Mouse (Mus musculus) heart, adult 9 months (tissue): ENCODE results near the gene Col4a1.

Experiments
- DNase-seq, 2 experiments: peaks; one replicate each; pipeline ENCODE4 v3.0.0; 2022; ENCODE audit warnings: low spot score in 2 of 2

Gene Col4a1

DNA sequence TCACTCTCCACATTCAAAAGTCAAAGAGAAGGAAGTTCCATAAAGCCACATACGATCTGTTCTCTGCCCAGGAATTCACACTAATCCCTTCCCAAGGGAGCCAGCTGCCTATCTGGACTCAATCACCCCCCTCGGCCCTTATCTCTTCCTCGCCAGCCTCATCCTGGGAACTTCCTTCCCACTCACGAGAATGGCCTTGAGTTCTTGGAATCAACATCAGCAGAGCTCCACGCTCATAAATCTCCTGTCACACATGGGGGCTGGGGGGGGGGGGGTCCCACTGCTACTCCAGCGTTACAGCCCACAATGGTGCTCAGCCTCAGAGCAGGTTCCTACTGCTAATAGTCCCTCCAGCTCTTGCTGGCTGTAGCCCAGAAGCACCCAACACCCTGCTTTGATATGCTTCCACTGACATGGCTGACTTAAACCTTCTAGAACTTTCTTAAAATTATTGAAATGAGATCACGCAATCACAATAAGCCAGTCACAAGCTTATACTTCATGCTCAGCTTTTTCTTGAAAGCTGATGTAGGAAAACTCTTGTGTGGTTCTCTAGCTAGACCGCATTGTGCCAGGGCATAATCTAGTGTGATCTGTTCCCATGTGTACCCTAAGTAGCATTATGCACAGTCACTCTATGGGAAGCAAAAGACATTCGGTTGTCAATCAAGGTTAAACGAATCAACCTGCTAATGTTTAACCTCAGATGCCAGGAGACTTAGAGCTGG is 78.3 kb downstream of the Col4a1 start:
- DNase-seq = no peak

DNA sequence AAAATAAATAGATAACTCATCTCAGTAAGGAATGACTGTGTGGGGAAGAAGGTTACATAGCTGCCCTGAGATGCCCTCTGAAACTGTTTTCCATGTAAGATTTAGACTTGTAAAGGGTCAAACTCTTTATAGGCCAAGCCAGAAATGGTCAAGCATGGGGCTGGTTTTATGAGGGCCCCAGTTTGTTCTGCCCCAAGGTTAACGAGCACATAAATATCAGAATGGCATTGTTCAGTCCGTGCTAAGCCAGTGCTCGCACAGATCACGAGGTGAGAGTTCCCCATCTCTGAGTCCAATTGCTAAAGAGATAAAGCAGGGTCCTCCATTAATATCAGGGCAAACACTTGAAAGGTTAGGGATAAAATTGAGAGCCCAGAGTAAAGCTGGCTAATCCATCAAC is 79.6 kb downstream of the Col4a1 start:
- no peak for DNase-seq

DNA sequence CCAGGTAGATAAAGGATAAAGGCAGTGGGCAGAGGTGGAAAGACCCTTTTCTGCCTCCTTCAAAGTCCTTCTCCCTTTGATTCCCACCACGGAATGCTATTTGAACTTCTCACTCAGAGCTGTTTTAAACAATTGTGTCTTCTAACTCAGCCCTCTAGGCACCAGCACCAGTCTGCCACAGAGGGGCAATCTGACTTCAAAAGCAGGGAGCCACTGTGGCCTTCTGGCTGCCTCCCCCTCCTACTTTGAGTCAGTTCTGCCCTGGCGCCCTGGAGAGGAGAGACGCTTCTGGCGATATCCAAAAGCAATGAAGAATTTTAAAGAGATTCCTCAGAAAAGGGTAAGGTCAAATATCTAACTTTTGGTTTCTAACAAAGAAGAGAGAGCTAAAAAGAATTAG is 82.3 kb downstream of the Col4a1 start:
- DNase-seq = no peak

DNA sequence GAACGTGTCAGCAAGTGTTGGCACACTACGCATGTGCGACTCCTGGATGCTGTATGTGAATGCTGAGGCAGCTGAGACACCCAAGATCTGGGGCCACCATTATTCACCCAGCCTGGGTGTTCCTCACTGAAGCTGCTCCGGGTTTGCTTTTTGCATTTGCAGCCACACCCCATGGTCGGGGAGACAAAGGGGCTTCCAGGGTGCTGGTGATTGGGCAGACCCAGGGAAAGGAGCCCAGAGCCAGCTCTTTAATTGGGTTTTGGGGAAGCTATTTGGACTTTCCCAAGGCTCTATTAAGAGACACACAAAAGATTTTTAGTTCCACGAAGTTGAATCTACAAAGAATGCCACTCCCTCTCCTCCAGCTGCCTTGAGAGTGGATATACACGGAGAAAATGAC is 85.2 kb downstream of the Col4a1 start:
- DNase-seq = no peak

DNA sequence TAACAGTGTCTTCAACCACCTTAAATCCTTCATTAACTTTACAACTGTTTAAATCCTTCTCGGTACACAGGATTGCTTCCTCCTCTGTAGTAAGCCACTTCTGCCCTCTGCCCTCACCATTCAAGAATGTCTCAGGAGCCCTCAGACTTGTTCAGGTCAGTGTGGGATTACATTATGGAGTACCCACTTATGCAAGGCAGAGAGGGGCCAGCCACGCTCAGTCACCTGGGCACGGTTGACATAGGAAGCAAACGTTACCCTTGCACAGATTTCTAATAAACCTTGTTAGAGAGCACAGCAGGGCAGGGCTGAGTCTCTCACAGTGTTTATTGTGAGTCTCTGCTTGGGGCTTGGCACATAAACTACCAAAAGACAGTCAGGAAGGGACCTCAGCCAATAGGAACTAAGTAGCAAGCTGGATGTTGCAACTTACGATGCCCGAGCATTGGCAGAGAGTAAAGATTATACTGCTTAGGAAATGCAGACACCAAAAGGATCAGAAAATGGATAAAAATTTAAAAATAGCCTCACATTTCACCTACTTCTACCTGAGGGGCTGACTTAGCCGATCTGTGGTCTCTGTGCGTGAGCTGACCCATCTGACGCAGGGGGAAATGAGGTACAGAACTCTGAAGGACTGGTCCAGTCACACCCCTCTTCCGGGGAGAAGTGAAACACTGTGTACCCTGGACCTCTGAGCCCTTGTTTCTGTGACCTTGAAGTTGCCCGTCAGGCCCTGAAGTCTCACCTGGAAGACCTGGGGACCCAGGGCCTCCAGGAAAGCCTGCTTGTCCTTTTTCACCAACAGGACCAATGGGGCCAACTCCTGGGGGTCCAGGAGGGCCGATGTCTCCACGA is 86.8 kb downstream of the Col4a1 start:
- DNase-seq = no peak

DNA sequence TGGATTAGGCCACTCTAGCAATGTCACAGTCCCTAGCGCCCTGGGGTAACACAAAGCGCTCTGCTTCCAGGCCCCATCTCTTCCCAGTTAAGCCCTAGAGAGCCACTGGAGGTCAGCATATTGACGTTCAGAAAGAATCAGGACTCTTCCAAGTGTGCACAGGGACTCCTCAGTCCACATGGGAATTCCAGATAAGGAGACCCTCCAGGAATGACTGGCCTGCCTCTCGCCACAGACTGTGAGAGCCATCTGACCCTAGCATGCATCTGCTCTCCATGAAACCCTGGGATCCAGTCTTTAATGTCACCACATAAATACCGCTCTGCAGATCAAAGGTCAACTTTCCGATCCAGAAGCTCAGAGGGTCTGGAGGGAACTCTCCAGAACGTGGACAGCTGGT is 88.4 kb downstream of the Col4a1 start:
- DNase-seq = no peak

DNA sequence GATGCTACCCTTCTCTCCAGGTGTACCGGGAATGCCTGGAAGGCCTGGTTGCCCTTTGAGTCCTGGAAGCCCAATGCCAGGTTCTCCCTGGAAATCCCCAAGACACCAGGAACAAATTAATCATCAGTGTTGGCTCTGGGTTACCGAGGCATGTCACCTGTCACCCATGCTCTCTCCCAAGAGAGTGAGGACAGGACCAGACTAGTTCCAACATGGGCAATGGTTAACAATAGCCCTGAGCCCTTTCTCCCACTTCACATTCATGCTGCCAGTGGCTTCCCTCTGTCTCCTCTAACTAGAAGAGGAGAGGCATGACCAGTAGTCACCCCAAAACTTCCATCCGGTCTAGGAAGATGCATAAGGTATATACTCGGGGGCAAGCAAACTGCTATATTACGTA is 91.3 kb downstream of the Col4a1 start:
- no peak for DNase-seq

DNA sequence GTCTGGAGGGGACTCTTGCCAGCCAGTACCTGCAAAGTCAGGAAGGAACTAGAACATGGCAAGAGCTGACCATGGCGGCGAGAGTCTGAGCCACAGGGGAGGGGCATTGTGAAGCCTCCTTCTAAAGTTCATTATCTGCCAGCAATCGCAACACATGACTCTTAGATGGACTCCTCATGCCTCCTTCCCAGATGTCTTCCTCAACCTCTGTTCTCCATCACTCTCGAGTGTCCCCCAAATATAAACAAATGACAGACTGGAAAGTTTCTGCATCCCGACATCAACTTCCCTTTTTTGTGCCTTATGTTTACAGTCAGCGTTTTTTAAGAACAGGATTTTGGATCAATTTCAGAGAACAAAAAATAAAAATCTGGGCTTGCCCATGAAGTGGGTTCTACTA is 93.3 kb downstream of the Col4a1 start:
- DNase-seq = no peak

DNA sequence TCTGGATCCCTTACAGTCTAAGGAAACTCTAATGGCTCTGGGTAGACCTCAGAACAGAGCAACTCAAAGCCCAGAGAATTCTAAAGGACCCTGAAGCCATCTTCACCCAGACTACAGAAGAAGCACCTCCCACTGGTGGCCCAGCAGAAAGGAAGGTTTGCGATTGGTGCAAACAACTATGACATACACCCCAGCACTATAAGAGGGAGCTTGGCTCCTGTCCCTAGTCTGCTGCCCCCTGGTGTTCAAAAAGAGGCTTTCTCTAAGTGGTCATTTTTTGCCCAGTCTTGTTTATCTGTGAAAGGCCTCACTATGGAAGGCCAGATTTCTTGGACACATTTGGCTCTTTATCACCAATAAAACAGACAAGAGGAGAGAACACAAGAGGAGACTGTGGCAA is 97.4 kb downstream of the Col4a1 start:
- peak; percentile 29 to 42 for DNase-seq

DNA sequence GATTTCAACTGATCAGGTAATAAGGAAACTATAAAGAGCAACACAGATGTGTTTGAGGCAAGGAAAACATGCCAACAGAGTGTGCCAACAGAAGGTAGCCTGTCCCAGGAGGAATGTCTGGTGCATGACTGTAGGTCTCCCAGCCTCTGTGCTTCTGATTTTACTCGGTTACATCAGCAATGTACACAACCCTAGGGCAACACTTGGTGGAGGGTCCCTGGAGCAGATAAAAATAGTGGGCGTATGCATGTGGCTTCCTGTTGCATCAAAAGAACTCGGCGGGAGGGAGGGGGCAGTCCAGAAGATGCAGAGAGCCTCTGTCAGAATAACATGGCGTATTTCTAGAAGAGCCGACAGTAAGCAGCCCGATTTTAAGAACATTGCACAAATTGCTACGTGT is 106.1 kb downstream of the Col4a1 start:
- DNase-seq = no peak

DNA sequence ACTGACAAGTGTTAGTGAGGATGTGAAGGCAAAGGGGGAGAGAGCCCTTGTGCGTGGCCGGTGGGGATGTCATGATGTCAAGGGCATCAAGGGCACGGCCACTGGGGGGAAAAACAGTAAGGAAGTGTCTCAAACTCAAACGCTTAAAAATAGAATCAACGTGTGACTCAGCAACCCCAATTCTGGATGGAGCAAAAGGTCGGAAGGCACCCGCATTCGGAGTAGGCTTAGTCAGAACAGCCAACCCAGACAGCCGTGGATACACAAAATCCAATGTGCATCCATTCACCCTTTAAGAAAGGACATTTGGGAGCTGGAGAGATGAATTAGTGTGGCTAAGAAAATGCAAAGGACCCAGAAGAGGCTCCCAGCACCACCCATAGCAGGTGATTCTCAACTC is 107.1 kb downstream of the Col4a1 start:
- no peak for DNase-seq

DNA sequence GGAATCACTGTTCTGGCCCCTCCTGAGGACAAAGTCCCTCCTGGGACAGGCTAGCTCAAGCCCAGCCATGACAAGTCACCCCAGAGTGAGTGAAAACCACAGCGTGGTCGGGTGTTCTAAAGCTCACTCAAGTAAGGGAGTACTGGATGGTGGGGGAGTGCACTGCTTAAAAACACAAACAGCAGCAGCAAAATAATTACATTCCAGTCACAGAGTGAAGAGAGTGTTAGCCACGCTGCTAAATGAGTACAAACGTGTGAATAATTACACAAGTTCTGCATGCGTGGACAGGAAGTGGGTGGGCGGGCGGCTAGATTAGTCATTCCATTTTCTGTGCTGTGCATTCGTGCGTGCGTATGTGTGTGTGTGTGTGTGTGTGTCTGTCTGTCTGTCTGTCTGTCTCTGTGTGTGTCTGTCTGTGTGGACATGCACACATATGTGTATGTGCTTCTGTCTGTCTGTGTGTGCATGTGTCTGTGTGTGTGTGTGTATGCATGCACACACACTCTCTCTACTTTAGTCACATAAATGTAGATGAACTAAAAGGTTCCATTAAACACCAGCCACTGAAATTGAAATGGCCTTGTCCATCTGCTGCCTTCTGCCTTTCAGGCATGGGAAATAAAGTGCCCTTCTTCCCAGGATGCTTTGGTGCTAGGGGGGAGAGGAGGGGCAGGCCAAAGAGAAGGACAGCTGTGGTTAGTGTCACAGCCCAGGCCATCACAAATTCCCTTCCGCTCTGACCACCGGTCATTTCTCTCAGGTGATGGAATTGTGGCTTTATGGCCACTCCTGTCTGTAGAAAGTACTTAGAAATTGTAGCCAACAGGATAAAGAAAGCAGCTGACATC is 109.1 kb downstream of the Col4a1 start:
- DNase-seq = no peak

DNA sequence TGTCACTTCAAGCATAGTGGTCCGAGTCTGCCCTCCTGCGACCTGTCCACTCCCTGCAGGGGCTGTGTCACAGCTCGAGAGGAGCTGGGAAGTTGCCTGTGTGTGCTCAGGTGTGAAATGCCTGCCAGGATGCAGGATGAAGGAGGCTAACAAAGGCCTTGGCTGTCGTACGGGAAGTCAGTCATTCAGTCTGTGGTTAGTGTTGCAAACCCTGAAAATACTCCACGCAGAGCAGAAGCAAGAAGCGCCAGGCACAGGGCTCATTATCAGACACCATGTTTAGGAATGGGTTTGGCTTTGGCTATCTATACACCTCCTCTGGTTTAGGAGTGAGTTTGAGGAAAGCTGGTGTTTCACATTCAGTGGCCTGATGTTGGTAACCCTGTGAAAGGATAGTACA is 114.0 kb downstream of the Col4a1 start:
- DNase-seq = no peak

DNA sequence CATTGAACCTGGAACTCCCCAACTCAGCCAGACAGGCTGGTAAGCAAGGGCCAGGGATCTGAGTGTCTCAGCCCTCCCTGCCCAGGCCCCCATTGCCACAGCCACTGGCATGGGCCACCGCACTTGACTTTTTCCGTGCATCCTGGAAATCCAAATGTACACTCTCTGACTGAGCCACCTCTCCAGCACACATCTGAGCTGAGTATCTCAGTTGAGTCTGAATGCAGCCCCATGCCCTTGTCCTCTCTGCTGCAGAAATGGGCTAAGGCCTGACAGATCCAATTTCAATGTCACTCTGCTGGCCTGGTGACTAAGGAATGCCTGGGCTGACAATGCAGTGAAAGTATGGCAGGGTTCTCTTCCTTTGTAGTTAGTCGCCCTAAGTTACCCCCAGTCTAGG is 114.6 kb downstream of the Col4a1 start:
- DNase-seq = no peak

DNA sequence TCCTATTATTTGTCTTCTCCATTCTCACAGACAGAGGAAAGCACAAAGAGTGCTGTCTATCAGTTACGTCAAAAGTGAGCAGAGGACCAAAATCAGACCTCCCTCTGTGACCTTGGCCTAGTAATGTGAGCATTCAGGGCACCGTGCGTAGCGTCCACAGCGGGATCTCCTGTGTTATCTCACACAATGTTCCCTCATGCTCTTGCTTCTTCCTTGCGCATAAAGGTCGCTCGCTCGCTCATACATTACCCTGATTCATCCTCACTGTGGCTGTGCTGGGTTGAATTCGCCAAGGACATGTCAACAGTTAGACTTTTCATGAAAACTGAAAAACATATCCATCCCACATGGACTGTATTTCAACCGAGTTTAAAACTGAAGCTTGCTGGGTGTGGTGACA is 115.4 kb downstream of the Col4a1 start:
- DNase-seq = no peak

DNA sequence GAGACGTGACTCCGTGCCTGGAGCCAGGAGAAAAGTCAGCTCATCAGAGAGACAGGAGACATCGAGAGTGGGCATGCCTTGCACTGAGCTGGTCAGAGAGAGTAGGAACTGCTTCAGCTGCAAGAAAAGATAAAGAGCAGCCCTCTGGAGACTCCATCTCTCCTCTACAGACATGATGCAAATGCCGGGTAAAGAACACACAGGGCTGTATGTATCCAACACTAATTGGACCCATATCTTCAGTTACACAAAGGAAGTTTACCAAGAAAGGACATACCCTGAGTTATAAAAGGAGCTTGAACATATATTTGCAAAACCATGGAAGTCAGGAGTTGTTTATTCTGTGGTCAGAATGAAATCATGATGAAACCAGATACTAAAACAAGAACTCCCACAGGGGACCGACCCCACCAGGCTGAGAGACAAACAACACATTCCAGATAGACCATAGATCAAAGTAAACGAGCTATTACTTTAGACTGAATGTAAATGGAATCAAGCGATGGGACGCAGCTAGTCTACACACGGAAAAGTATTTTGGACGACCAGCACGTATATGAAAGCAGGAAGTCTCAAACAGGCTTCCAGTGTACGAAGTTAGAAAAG is 119.8 kb downstream of the Col4a1 start:
- no peak for DNase-seq

DNA sequence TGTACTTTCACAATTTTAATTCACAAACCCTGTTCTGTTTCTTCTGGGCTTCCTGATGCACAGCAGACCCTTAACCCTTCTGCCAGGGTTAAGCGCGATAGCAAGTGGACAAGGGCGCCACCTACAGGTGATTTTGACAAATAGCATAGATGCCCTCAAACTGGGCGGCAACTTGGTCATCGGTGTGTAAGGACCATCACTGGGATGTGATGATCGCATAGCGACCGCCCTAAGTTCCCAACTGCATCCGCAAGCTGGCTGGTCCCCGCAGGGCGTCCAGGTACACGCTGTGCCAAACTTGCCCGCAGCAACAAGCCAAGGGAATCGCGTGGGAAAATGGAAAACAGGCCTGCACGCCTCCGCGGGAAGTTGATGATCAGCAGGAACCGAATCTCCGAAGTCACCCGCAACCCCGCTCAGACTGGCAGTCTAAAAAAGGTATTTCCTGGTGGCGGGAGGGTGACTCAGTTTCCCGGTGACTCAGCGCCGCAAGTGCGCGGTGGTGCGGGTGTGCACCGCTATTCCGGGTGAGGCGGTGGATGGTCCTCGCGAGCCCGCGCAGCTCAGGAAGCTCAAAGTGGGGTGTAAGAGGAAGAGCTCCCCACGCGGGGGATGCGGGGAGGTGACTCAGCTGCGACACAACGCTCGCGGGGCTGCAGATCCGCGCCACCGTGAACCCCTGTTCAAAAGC is 124.9 kb downstream of the Col4a1 start:
- DNase-seq = peak in 1 of 2 experiments; percentile 56

DNA sequence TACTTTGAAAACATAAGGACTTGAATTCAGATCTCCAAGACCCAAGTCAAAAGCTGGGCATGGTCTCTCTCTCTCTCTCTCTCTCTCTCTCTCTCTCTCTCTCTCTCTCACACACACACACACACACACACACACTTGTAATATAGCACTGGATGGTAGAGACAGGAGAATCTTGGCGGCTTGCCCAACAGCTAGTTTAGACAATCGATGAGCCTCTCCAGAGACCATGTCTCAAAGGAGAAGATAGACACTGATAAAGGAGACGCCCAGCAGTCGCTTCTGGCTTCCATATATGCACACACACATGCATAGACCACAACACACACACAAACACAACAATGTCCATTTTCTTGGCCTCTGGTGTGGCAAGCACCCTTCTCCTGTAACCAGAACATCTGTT is 126.2 kb downstream of the Col4a1 start:
- no peak for DNase-seq

DNA sequence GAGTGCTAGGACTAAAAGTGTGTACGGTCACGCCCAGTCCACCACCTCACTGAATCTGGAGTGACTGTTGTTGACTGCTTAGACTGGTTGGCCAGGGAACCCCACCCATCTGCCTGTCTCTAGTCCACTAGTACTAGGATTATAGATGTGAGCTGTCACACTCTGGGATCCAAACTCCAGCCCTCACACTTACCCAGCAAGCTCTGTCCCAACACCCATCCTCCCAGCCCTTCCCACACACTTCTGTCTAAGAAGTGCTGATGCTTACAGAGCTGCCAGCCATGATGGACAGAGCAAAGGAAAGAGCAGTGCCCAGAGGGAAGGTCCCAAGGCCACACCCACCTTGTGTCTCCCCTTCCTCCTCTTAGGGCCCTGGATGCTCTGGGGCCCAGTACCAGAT is 127.0 kb downstream of the Col4a1 start:
- DNase-seq = no peak

DNA sequence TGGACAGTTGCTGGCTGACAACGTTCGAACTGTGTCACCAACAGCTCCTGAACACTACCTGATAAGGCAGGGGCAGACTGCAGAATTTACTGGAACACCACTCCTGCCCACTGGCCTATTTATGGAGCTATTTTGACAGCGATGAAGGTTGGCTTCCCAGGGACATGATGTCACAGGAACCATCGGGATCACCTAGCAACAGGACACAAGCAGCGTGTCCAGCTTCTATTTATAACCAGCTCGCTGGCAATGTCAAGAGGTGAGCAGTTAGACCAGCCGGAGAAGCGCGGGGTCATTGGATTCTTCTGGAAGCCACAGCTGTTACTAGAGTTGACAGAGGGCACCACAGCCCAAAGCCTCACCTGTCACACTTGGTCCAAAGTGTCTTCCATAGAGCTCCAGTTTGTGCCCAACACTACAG is 129.0 kb downstream of the Col4a1 start:
- DNase-seq = peak; percentile 86

DNA sequence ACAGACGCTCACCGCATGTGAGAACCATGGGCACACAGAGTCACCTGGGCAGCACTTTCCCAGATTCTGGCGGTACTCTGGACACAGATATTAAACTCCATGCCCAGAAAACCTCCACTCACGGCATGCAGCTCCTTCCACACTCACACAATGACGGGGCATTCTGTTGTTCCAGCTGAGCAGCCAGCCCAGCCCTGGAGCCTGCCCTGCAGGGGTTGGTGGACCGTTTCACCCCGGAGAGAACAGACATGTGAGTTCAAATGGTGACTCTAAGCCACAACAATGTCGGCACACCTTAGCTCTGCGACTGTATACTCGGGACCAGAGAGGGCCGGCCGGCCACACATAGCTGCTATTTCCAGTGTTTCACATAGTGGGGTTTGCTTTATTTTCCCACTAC is 130.0 kb downstream of the Col4a1 start:
- no peak for DNase-seq

DNA sequence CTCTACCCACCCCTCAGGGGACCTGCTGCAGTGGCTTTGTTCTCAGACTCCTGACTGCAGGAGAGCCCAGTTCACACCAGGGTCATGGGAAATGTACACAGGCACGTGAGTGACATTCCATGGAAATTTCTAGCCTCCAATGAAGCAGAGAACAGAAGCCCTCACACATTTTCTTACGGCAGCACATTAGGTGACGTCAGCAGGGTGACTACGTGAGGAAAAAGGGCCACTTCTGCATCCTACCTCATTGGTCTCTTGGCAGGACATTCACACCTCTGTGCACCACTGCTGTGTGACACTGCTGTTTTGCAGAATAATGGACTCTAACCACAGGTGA is 130.5 kb downstream of the Col4a1 start:
- DNase-seq = no peak
